Mouse (Mus musculus): ENCODE data around the gene Emilin3.

Emilin3 gene

GRCm38 (mm10) chr2:160915821-160916610 is 3.9 kb upstream of the Emilin3 start:
- DNase-seq, result no peak

- DNase-seq, result no peak
These were observed 2.5 kb upstream of the Emilin3 start for GRCm38 (mm10) chr2:160914656-160915055.

- peak; percentile 23 to 38 for DNase-seq
These were observed 448 bp downstream of the Emilin3 start for GRCm38 (mm10) chr2:160911558-160912201.

GRCm38 (mm10) chr2:160910633-160911032 is 1.5 kb downstream of the Emilin3 start:
- no peak for DNase-seq

GRCm38 (mm10) chr2:160908607-160909006 is 3.5 kb downstream of the Emilin3 start:
- no peak for DNase-seq

- DNase-seq, result no peak
These were observed 6.0 kb downstream of the Emilin3 start for GRCm38 (mm10) chr2:160906101-160906500.

GRCm38 (mm10) chr2:160905301-160905700 is 6.8 kb downstream of the Emilin3 start:
- no peak for DNase-seq

- no peak for DNase-seq
These were observed 10.3 kb downstream of the Emilin3 start for GRCm38 (mm10) chr2:160901656-160902412.

- DNase-seq, result no peak
These were observed 20.4 kb downstream of the Emilin3 start for GRCm38 (mm10) chr2:160891697-160892096.

GRCm38 (mm10) chr2:160891045-160891444 is 21.1 kb downstream of the Emilin3 start:
- DNase-seq, result no peak

GRCm38 (mm10) chr2:160887859-160888258 is 24.3 kb downstream of the Emilin3 start:
- peak; percentile 78 to 86 for DNase-seq

- DNase-seq, result peak; percentile 90 to 93
These were observed 24.8 kb downstream of the Emilin3 start for GRCm38 (mm10) chr2:160887284-160887683.

- DNase-seq, result no peak
These were observed 25.9 kb downstream of the Emilin3 start for GRCm38 (mm10) chr2:160886221-160886620.

- DNase-seq, result peak; percentile 77 to 79
These were observed 27.3 kb downstream of the Emilin3 start for GRCm38 (mm10) chr2:160884830-160885229.

GRCm38 (mm10) chr2:160883912-160884311 is 28.2 kb downstream of the Emilin3 start:
- DNase-seq, result peak in 1 of 2 experiments; percentile 26

GRCm38 (mm10) chr2:160882436-160882835 is 29.7 kb downstream of the Emilin3 start:
- no peak for DNase-seq

GRCm38 (mm10) chr2:160881462-160882101 is 30.5 kb downstream of the Emilin3 start:
- DNase-seq, result no peak

- peak; percentile 27 to 40 for DNase-seq
These were observed 31.5 kb downstream of the Emilin3 start, which contains the start of gene Lpin3 for GRCm38 (mm10) chr2:160880453-160881195. Gene Lpin3 (plus strand): TSS chr2:160880670.

- no peak for DNase-seq
These were observed 36.0 kb downstream of the Emilin3 start for GRCm38 (mm10) chr2:160876115-160876514.

- no peak for DNase-seq
These were observed 37.8 kb downstream of the Emilin3 start for GRCm38 (mm10) chr2:160874231-160874877.

- peak; percentile 93 to 96 for DNase-seq
These were observed 39.2 kb downstream of the Emilin3 start, which contains the start of gene Zhx3 for GRCm38 (mm10) chr2:160872890-160873382. Gene Zhx3 (minus strand): TSS chr2:160872998.

Measured in kidney, postnatal 4 days (tissue).